Mouse (Mus musculus) heart, postnatal 0 days (tissue): ENCODE results near the gene Hist1h2bj. TPM values are rescaled to one million over a fixed set of nuclear protein-coding genes. Genes with fewer than 3 reads are reported as not detected.
"Not testable (repeated sequence)": the region's sequence is repeated elsewhere in the genome, so short reads cannot be mapped to it uniquely, and the experiment has no call there.

Experiments used
- ATAC-seq: fragments of 200-750 bp; cut with Nextera tagmentation; 2 replicates; pipeline ENCODE4 v1.8.0; 2017; ENCODE audit warnings: low read depth, moderate number of reproducible peaks, moderate library complexity; ENCODE audit not compliant: insufficient read depth
- DNase-seq: peaks from one replicate; pipeline ENCODE4 v3.0.0-alpha.2; 2016; ENCODE audit warnings: low spot score
- H3K27ac ChIP-seq: fragments of 300-500 bp; sonication (generic); 2 replicates; pipeline ENCODE4 v1.5.1; 2014; ENCODE audit warnings: low read depth, mild to moderate bottlenecking
- H3K27me3 ChIP-seq: fragments of 300-500 bp; sonication (generic); 2 replicates; pipeline ENCODE4 v1.6.1; 2014; ENCODE audit warnings: low read length, mixed read lengths; ENCODE audit not compliant: control insufficient read depth, insufficient read depth
- H3K36me3 ChIP-seq: fragments of 300-500 bp; sonication (generic); replicated peaks from 2 replicates; pipeline ENCODE4 v1.6.1; 2014; ENCODE audit warnings: low read length, mixed read lengths; ENCODE audit not compliant: control insufficient read depth, insufficient read depth
- H3K4me1 ChIP-seq: fragments of 300-500 bp; sonication (generic); 2 replicates; pipeline ENCODE4 v1.6.1; 2014; ENCODE audit warnings: antibody characterized with exemption; ENCODE audit not compliant: control insufficient read depth, insufficient read depth
- H3K4me2 ChIP-seq: fragments of 300-500 bp; sonication (generic); 2 replicates; pipeline ENCODE4 v1.6.1; 2014; ENCODE audit warnings: low read depth, mild to moderate bottlenecking, low read length, moderate library complexity
- H3K4me3 ChIP-seq: fragments of 300-500 bp; sonication (generic); 2 replicates; pipeline ENCODE4 v1.5.1; 2014; ENCODE audit warnings: low read depth, low read length
- H3K9ac ChIP-seq: fragments of 300-500 bp; sonication (generic); replicated peaks from 2 replicates; pipeline ENCODE4 v1.6.1; 2014; ENCODE audit warnings: low read depth, low read length, mixed read lengths
- H3K9me3 ChIP-seq: fragments of 300-500 bp; sonication (generic); replicated peaks from 2 replicates; pipeline ENCODE4 v1.6.1; 2016; ENCODE audit warnings: low read length; ENCODE audit not compliant: control insufficient read depth
- CTCF ChIP-seq: IDR thresholded peaks from 2 replicates; pipeline ENCODE4 v1.5.1; 2016; ENCODE audit warnings: antibody characterized with exemption, control low read depth, low read depth
- EP300 ChIP-seq: IDR thresholded peaks from 2 replicates; pipeline ENCODE4 v1.6.1; 2016; ENCODE audit warnings: antibody characterized with exemption, low read depth
- WGBS: fragments of 180-500 bp; shearing (Covaris S2); extraction: QIAGEN DNeasy Blood & Tissue Kit; methylation state at CpG from one replicate; pipeline ENCODE4 v1.1.7; 2014; 5-methylcytosine and 5-hydroxymethylcytosine counted together
- microRNA-seq: library from miRNA; unstranded; fragments of <30 nt; microRNA quantifications from one replicate; pipeline ENCODE4, GENCODE M21; 2016
- polyA plus RNA-seq: library from polyadenylated mRNA; unstranded; fragments of >200 nt; fragmentation: Nextera tagmentation; extraction: Ambion mirVana; gene quantifications from 2 replicates; pipeline ENCODE4 v1.2.1, GENCODE M21; 2015
- total RNA-seq: library from RNA; depleted of rRNA; stranded (reverse); fragments of >200 nt; gene quantifications from 2 replicates; pipeline ENCODE4 v1.2.3, GENCODE M21; 2014; ENCODE audit warnings: low replicate concordance; rRNA removed

Hist1h2bj gene
- total and polyA plus RNA-seq, 2 experiments from 2014 or later = 3.1 to 1,225 TPM

DNA sequence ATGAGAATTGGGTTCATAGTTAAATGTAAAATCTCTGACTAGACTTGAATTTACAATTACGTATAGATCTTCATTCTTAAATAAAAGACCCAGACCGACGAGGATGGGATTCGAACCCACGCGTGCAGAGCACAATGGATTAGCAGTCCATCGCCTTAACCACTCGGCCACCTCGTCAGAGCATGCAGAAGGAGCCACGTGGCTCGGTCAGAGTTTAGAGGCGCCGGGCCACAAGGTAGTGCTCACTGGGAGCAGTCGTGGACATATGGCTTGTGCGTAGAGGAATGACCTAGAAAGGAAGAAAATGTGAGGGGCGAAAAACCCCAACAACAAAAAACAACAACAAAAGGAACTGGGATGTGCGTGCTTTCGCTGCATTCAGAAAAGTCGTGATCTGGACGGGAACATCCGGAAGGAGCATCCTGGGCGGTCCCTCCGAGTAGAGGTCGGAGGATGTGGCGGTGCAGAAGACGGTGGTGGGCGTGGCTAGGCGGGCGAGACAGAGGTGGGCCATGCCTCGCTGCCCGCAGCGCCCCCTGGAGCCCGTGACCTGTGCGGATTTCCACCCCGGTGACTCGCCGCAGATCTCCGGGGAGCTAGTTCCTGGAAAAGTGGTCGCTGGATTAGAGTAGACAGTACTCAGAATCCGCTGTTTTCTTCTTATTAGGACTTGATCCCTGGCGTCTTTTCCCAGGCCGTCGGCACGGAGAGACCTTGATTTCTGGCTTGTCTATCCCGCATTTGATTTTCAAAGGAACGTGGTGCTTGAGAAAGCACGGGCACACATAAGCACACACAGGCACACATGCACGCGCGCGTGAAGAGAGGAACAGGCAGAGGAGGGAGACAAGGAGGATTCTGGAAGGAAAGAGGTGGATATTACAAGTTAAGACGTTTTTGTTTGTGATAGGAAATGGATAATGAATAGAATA, 7.8 kb downstream of the Hist1h2bj start:
- TF ChIP-seq EP300 = 0 out of 2 replicates have a peak, but pooled peaks have one; percentile 74
- TF ChIP-seq CTCF = peak; percentile 75
- H3K9ac ChIP-seq = peak overlapping the region; percentile 40
- H3K36me3 ChIP-seq = no peaks in the 10 kb centered on the region
- peak overlapping the region; percentile 76 for H3K4me2 ChIP-seq
- WGBS = under 1% methylated on average over 52 of the region's 52 CpGs
- no peaks in the 10 kb centered on the region for H3K9me3 ChIP-seq
- peak; percentile 95 for ATAC-seq
- H3K27ac ChIP-seq = peak overlapping the region; percentile 62
- no peaks in the 10 kb centered on the region; the same call in 1 of the 2 replicates for H3K4me1 ChIP-seq
- H3K4me3 ChIP-seq = peak overlapping the region; percentile 55
- peak; percentile 88 for DNase-seq
- no peaks in the 10 kb centered on the region for H3K27me3 ChIP-seq

DNA sequence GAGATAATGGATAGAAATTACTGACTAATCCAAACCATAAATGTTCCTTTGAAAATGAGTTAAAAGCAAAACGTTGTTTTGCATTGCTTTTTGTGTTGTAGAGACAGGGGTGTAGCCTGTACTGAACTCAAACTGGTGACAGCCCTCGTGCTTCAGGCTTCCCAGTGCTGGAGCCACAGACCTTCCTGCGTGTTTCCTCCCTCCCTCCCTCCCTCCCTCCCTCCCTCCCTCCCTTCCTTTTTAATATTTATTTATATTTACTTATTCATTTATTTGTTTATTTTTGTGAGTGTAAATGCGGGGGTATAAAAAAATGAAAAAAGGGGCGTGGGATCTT, 8.5 kb downstream of the Hist1h2bj start:
- TF ChIP-seq EP300 (no peak), CTCF (no peak)
- Histone ChIP-seq H3K4me2 (peak overlapping the region; percentile 76), H3K36me3 (no peaks in the 10 kb centered on the region), H3K9me3 (no peaks in the 10 kb centered on the region), H3K27ac (0 out of 2 replicates have a peak overlapping the region, but pooled peaks have one; percentile 54), H3K9ac (peak overlapping the region; percentile 40; the same call in 1 of the 2 replicates), H3K4me3 (peak overlapping the region; percentile 55), H3K4me1 (no peaks in the 10 kb centered on the region; the same call in 1 of the 2 replicates), H3K27me3 (no peaks in the 10 kb centered on the region)
- no peak for ATAC-seq
- no peak for DNase-seq
- WGBS = 8% methylated on average over 5 of the region's 5 CpGs

DNA sequence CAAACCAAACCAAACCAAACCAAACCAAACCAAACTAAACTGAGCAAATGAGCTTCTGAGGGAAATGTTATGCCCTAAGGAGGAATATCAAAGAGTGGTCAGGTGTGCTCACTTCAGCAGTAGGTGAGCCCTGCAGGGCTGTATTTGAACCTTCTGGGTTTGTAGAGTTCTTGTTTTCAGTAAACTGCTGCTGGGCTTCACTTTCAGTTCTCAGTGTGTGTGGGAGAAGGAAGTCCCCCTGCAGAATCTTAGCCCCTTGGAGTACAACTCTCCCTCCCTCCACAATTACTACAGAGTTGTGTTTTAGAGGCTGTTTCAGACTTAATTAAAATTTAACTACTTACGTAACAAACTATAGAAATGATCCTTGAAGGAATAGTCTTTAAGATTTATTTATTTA, 10.7 kb downstream of the Hist1h2bj start:
- H3K9ac ChIP-seq = no peak overlapping the region
- H3K4me2 ChIP-seq = no peak overlapping the region
- no peak overlapping the region for H3K4me3 ChIP-seq
- TF ChIP-seq CTCF (no peak), EP300 (no peak)
- H3K4me1 ChIP-seq = no peaks in the 10 kb centered on the region; the same call in 1 of the 2 replicates
- no peaks in the 10 kb centered on the region for H3K9me3 ChIP-seq
- H3K27me3 ChIP-seq = no peaks in the 10 kb centered on the region
- no peaks in the 10 kb centered on the region for H3K36me3 ChIP-seq
- 87% methylated on average over 1 of the region's 1 CpGs for WGBS
- no peak overlapping the region for H3K27ac ChIP-seq
- ATAC-seq (no peak), DNase-seq (no peak)

DNA sequence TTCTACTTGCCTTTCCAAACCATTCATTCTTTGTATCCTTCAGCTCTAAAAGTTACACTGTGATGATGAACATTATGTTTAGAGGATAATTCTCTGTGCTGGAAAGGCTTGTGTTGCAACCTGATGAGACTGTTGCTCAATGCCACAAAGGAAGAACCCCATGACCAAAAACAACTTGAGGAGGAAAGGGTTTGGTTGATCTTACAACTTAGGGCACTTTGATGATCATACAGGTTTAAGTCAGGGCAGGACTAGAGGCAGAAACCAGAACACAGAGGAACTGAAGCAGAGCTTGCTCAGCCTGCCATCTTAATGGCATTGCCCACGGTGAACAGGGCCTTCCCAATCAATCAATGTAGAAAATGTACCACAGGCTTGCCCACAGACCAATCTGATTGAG, 18.4 kb downstream of the Hist1h2bj start:
- Histone ChIP-seq H3K4me1 (no peaks in the 10 kb centered on the region), H3K9me3 (peaks cover 2% of the 10 kb centered on the region; the same call in 1 of the 2 replicates), H3K27me3 (no peaks in the 10 kb centered on the region), H3K4me3 (no peak overlapping the region), H3K9ac (no peak overlapping the region), H3K36me3 (no peaks in the 10 kb centered on the region), H3K4me2 (no peak overlapping the region), H3K27ac (no peak overlapping the region)
- 69% methylated on average over 1 of the region's 1 CpGs for WGBS
- DNase-seq = no peak
- TF ChIP-seq EP300 = no peak
- no peak for TF ChIP-seq CTCF
- ATAC-seq = no peak

DNA sequence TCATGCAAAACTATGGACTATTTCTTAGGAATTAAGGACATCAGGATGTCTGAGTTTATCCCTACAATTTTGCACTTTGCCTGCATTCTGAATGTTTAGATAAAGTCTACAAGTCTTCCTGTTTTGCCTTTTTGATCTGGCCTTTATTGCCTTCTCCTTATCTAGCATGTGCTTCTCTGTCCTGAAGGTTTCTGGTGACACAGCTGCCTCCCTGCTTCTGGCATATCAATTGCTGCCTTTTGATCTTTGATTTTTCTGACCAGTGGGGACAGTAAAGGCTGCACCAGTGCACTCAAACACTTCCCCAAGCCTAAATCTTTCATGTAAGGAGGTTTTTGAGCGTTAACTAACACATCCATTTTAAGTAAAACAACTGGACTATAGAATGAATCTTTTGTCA, 20.5 kb downstream of the Hist1h2bj start:
- no peak overlapping the region for H3K4me2 ChIP-seq
- WGBS = 47% methylated on average over 1 of the region's 1 CpGs

DNA sequence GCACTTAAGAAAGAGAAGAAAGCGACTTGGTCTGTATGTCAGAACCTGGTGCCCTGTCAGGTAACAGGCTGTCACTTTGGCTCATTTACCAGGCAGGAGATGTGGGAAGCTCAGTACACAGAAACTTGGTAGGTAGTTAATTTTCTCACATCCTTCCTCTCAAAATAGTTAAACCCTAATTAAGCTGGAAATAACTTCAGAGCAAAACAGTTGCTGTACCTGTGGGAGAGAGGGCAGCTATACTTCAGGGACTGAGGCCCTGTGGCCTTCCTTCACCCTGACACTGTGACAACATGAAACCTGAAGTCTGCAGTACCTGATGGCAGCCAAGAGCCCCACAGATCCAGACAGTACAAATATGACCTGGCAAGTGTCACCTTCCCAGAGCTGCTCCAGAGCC, 41.1 kb downstream of the Hist1h2bj start, which contains the start of gene Vmn1r188:
Vmn1r188 (plus strand) TSS at position 301 of the 400 bp plus-strand sequence.
- not testable (repeated sequence) for H3K9ac ChIP-seq, H3K36me3 ChIP-seq, H3K27me3 ChIP-seq, H3K27ac ChIP-seq, H3K4me1 ChIP-seq, H3K4me2 ChIP-seq, H3K9me3 ChIP-seq, ATAC-seq, DNase-seq, H3K4me3 ChIP-seq
- 68% methylated on average over 1 of the region's 1 CpGs for WGBS

More for the DNA sequence above, 20.5 kb downstream of the Hist1h2bj start:
- peaks cover 3% of the 10 kb centered on the region; the same call in 1 of the 2 replicates for H3K9me3 ChIP-seq
- TF ChIP-seq CTCF (no peak), EP300 (no peak)
- no peak overlapping the region for H3K4me3 ChIP-seq
- DNase-seq (no peak), ATAC-seq (no peak)
- H3K27ac ChIP-seq = no peak overlapping the region
- H3K27me3 ChIP-seq = no peaks in the 10 kb centered on the region
- no peaks in the 10 kb centered on the region for H3K4me1 ChIP-seq
- no peaks in the 10 kb centered on the region for H3K36me3 ChIP-seq
- no peak overlapping the region for H3K9ac ChIP-seq

Small RNAs within 50 kb of the gene (microRNA-seq; reads per million reads assigned to microRNA genes)
- not detected for gene Gm26300
- gene Gm44390 = not detected
- not detected for gene Gm44486

Other genes with a start within 250 kb of the Hist1h2bj start
- 1,204 and 1,722 TPM in 2 replicates for gene Hist1h2bq, start 233.0 kb upstream of the Hist1h2bj start, total RNA-seq
- gene Hist1h2bq, start 233.0 kb upstream of the Hist1h2bj start, polyA plus RNA-seq = 5.6 and 6.3 TPM in 2 replicates
- not detected in 2 replicates for gene Hist1h2ao, start 232.7 kb upstream of the Hist1h2bj start, total RNA-seq
- gene Hist1h2ao, start 232.7 kb upstream of the Hist1h2bj start, polyA plus RNA-seq = not detected in 2 replicates
- 1.1 and 2.7 TPM in 2 replicates for gene Hist1h4m, start 231.5 kb upstream of the Hist1h2bj start, total RNA-seq
- gene Hist1h4m, start 231.5 kb upstream of the Hist1h2bj start, polyA plus RNA-seq = not detected in 2 replicates
- gene Hist1h4n, start 211.0 kb upstream of the Hist1h2bj start, total RNA-seq = 3,661 and 3,822 TPM in 2 replicates
- gene Hist1h4n, start 211.0 kb upstream of the Hist1h2bj start, polyA plus RNA-seq = 2.0 and 2.4 TPM in 2 replicates
- gene Hist1h2ap, start 209.7 kb upstream of the Hist1h2bj start, total RNA-seq = 1,615 and 1,927 TPM in 2 replicates
- 664 and 726 TPM in 2 replicates for gene Hist1h2ap, start 209.7 kb upstream of the Hist1h2bj start, polyA plus RNA-seq
- gene Hist1h2br, start 209.5 kb upstream of the Hist1h2bj start, total RNA-seq = 929 and 1,160 TPM in 2 replicates
- 5.2 and 6.5 TPM in 2 replicates for gene Hist1h2br, start 209.5 kb upstream of the Hist1h2bj start, polyA plus RNA-seq
- 1.1 and 1.7 TPM in 2 replicates for gene Zfp184, start 98.1 kb upstream of the Hist1h2bj start, total RNA-seq
- gene Zfp184, start 98.1 kb upstream of the Hist1h2bj start, polyA plus RNA-seq = 2.1 and 2.6 TPM in 2 replicates
- gene Pom121l2, start 62.0 kb upstream of the Hist1h2bj start, total RNA-seq = not detected in 2 replicates
- not detected in 2 replicates for gene Pom121l2, start 62.0 kb upstream of the Hist1h2bj start, polyA plus RNA-seq
- 14.0 TPM in 1 of 2 replicates, not detected in the other for gene Prss16, start 33.5 kb upstream of the Hist1h2bj start, total RNA-seq
- gene Prss16, start 33.5 kb upstream of the Hist1h2bj start, polyA plus RNA-seq = 0.05 and 0.14 TPM in 2 replicates
- 48.9 and 128 TPM in 2 replicates for gene Hist1h2ah, start 7.6 kb upstream of the Hist1h2bj start, total RNA-seq
- 1.9 TPM in 1 of 2 replicates, not detected in the other for gene Hist1h2ah, start 7.6 kb upstream of the Hist1h2bj start, polyA plus RNA-seq
- 563 and 573 TPM in 2 replicates for gene Hist1h2bk, start 7.3 kb upstream of the Hist1h2bj start, total RNA-seq
- gene Hist1h2bk, start 7.3 kb upstream of the Hist1h2bj start, polyA plus RNA-seq = 0.34 TPM in 1 of 2 replicates, not detected in the other
- gene Hist1h4i, start 1.9 kb upstream of the Hist1h2bj start, total RNA-seq = 29.3 and 34.1 TPM in 2 replicates
- gene Hist1h4i, start 1.9 kb upstream of the Hist1h2bj start, polyA plus RNA-seq = 4.0 and 4.2 TPM in 2 replicates
- 658 and 1,026 TPM in 2 replicates for gene Hist1h2ag, start 270 bp upstream of the Hist1h2bj start, total RNA-seq
- gene Hist1h2ag, start 270 bp upstream of the Hist1h2bj start, polyA plus RNA-seq = 7.6 and 7.9 TPM in 2 replicates
- not detected in 2 replicates for gene Vmn1r188, start 41.2 kb downstream of the Hist1h2bj start, total RNA-seq
- not detected in 2 replicates for gene Vmn1r188, start 41.2 kb downstream of the Hist1h2bj start, polyA plus RNA-seq
- gene Vmn1r189, start 62.6 kb downstream of the Hist1h2bj start, total RNA-seq = not detected in 2 replicates
- gene Vmn1r189, start 62.6 kb downstream of the Hist1h2bj start, polyA plus RNA-seq = not detected in 2 replicates
- not detected in 2 replicates for gene Vmn1r191, start 140.8 kb downstream of the Hist1h2bj start, total RNA-seq
- not detected in 2 replicates for gene Vmn1r191, start 140.8 kb downstream of the Hist1h2bj start, polyA plus RNA-seq
- not detected in 2 replicates for gene Vmn1r192, start 147.9 kb downstream of the Hist1h2bj start, total RNA-seq
- not detected in 2 replicates for gene Vmn1r192, start 147.9 kb downstream of the Hist1h2bj start, polyA plus RNA-seq
- not detected in 2 replicates for gene Vmn1r193, start 179.9 kb downstream of the Hist1h2bj start, total RNA-seq
- not detected in 2 replicates for gene Vmn1r193, start 179.9 kb downstream of the Hist1h2bj start, polyA plus RNA-seq
- not detected in 2 replicates for gene Vmn1r194, start 201.0 kb downstream of the Hist1h2bj start, total RNA-seq
- gene Vmn1r194, start 201.0 kb downstream of the Hist1h2bj start, polyA plus RNA-seq = not detected in 2 replicates
- not detected in 2 replicates for gene Vmn1r195, start 227.3 kb downstream of the Hist1h2bj start, total RNA-seq
- not detected in 2 replicates for gene Vmn1r195, start 227.3 kb downstream of the Hist1h2bj start, polyA plus RNA-seq
- gene Vmn1r196, start 246.7 kb downstream of the Hist1h2bj start, total RNA-seq = not detected in 2 replicates
- gene Vmn1r196, start 246.7 kb downstream of the Hist1h2bj start, polyA plus RNA-seq = not detected in 2 replicates